Mouse (Mus musculus) heart, adult 11 months (tissue): ENCODE data around the gene Phpt1.
"Not testable (repeated sequence)": the region's sequence is repeated elsewhere in the genome, so short reads cannot be mapped to it uniquely, and the experiment has no call there.

Source experiments
- DNase-seq: peaks from one replicate; pipeline ENCODE4 v3.0.0; 2022

Phpt1 gene

DNA sequence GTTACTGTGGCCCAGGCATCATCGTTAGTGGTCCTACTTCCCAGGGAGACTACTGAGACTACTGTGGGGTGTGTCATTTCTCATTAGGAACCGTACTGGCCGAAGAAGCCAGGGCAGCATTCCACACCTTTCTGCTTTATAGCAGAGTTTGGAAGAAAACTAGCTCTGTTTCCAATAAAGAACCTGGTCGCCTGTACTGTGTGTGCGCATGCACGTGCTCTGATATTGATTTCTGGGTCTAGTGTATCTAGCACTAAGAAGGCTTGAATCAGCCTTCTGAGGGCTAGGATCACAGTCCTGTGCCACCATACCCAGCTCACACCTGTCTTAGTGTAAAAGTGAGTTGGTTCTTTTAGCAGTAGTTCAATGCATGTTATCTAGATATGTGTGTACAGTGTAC lies 16.2 kb downstream of the Phpt1 start:
- DNase-seq = peak; percentile 81

DNA sequence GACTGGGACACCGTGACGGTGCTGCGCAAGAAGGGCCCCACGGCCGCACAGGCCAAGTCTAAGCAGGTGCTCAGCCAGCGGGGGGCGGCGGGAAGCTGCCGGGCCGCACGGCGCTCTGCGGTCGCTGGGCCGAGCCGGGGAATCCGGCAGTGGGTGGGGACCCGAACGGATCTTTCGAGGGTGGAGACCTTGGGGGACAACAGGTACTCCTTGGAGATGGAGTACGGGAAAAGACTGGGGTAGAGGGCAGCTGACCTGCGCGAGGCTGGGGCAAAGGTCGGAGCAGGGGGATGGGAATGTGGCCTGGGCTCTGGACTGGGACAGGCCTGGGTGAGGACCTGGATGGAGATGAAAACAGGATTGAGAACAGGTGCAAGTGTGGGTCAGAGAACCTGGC lies 17.1 kb downstream of the Phpt1 start:
- DNase-seq = no peak

DNA sequence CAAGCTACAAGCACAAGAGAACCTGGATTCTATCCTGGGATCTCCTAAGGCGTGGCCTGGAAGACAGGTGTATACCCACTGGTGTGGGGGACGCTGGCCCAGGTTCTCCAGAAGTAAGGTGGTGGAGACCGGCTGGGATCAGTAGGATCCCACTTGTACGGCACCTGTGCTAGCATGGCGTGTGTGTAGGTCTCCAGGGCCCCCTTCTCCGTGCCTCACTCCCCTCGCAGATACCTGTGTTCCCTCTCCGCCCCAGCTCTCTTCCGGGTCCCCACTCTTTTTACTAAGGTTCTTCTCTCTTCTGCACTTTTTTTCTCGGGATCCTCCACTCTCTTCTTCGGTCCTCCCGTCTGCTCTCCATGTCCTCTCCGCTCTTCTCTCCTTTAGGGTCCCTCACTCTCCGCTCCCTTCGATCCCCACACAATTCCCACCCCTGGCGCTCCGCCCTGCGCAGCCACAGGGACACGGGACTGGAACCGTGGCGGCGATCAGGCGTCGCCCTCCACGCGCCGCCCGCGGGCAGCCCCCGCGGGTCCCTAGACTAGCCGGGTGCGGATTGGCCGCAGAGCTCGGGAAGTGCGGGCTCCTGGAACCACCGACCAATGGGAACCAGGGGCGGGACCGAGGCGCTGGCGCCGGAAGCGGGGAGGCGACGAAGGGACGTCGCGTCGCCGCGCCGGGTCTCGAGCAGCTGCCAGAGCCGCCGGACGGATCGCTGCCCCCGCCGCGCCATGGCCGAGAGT lies 17.6 kb downstream of the Phpt1 start, which contains the start of gene Edf1:
Gene Edf1, plus strand, starts transcription at position 627 of the 743 bp plus-strand sequence.
- peak; percentile 100 for DNase-seq

DNA sequence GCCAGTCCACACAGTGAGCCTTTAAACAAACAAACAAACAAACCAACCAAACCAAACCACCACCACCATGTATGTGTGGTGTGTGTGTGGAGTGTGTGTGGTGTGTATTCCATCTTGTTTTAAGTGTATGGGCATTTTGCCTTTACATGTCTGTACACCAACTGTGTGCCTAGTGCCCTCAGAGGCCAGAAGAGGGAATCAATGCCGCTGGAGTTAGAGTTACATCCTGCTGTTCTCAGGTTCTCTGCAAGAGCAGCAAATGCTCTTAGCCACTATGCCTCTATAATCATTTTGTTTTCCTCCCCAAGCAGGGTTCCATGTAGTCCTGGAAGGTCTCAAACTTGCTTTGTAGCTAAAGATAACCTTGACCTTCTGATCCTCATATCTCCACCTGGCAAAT lies 18.7 kb downstream of the Phpt1 start:
- no peak for DNase-seq

DNA sequence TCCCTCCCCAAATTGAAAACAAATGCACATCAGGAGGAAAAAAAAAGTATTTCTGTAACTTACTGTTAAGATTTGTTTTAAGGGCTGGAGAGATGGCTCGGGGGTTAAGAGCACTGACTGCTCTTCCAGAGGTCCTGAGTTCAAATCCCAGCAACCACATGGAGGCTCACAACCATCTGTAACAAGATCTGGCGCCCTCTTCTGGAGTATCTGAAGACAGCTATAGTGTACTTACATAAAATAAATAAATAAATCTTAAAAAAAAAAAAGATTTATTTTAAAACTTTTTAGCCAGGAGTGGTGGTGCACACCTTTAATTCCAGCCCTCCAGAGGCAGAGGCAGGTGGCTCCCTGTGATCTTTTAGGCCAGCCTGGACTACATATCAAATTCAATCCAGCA lies 19.5 kb downstream of the Phpt1 start:
- not testable (repeated sequence) for DNase-seq

DNA sequence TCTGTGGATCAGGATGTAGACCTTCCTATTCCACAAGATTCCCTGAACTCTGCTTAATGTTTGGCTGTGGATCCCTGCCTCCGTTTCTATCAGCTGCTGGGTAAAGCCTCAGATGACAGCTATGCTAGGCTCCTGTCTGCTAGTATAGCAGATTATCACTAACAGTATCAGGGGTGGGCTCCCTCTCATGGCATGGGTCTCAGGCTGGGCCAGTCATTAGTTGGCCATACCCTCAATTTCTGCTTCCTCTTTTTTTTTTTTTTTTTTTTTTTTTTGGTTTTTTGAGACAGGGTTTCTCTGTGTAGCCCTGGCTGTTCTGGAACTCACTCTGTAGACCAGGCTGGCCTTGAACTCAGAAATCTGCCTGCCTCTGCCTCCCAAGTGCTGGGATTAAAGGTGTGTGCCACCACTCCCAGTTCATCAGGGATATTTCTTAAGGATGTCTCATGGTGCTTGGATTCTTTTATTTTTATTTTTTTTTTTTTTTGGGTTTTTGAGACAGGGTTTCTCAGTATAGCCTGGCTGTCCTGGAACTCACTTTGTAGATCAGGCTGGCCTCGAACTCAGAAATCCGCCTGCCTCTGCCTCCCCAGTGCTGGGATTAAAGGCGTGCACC lies 21.7 kb downstream of the Phpt1 start:
- not testable (repeated sequence) for DNase-seq

DNA sequence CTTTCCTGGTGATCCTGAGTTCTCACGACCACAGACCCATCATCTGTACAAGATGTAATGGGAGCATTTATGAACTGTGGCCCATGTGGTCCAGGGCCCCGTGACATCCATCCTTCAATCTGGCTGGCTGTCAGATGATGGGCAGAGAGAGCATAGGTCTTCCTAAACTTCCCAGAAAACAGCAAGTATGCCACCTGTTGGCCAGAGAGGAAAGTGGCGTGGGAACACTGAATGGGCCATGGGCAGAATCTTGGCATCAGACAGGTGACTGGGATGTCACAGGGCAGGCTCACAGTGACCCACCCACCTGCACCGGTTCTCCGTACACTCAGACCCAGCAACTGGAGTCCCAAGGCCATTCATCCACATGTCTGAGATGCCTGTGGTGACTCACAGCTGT lies 23.8 kb downstream of the Phpt1 start:
- peak; percentile 95 for DNase-seq

DNA sequence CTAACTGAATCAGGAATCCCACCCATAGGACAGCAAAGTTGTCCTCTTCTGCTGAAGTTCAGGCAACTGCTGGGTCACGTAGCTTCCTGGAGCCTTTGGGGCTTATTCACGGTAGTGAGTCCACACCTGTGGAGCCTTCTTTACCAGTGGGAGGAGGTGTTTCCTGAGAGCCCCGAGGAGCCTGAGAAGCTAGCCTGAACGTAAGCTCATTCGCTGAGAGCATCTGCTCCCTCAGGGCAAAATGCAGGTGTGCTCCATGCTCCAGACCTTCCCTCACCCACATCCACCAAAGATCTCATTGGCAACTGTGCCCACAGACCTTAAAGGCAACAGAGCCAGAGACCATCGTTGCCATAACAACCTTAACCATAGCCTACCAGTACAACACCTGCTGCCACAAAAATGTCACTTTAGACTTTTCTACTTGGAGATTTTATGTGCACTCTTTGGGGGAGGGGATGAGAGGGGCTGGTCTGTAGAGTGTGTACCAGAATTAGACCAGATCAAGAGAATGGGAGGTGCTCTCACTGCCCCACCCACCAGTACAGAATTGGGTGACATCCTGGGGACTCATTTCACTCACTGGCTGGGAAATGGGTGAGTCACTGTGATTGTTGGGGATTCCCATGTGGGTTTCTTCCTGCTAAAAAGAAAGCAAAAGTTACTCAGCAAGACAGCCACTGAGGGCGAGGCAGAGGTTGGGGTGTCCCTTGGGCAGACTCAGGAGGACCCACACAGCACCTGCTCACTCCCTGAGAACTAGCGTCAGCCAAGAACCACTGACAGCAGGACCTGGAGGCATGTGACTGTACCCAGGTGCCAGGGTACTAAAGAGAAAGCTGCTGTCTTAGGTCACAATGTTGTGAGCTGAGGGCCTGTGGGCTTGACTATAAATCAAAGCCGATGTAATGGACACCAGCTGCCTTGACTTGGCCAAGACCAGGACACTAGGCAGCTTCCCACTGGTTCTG lies 25.7 kb downstream of the Phpt1 start:
- DNase-seq = peak; percentile 96

DNA sequence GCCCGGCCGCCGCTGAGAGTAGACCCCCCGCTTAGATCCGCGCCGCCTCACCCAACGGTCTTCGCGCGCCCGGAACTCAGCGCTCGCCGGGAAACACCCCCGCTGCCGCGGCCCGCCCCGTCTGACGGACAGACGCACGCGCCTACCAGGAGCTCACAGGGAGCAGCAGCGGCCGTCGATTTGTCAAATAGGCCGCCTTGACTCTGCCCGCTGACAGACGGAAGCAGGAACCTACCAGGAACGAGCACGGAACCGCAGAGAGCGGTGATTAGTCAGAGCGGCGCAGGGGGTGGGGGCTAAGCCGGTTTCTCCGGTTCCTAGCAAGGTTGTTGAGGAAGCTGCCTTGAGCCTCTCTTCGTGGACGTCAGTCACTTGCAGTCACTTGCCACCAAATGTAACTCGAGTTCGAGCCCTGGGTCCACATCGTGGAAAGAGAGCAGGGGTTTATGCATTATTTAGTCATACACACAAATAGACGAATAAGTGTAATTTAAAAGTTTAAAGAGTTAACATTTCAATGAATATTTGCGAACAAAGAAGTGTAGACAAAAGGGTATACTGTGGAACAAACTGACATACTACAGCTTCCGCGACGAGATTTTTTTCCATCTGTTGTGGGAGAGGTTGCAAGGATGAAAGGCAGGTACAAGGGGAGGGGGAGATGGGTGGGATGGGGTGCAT lies 28.1 kb downstream of the Phpt1 start, which contains the start of gene Traf2:
Gene Traf2, minus strand, starts transcription at position 130 of the 681 bp plus-strand sequence.
- DNase-seq = peak; percentile 100

DNA sequence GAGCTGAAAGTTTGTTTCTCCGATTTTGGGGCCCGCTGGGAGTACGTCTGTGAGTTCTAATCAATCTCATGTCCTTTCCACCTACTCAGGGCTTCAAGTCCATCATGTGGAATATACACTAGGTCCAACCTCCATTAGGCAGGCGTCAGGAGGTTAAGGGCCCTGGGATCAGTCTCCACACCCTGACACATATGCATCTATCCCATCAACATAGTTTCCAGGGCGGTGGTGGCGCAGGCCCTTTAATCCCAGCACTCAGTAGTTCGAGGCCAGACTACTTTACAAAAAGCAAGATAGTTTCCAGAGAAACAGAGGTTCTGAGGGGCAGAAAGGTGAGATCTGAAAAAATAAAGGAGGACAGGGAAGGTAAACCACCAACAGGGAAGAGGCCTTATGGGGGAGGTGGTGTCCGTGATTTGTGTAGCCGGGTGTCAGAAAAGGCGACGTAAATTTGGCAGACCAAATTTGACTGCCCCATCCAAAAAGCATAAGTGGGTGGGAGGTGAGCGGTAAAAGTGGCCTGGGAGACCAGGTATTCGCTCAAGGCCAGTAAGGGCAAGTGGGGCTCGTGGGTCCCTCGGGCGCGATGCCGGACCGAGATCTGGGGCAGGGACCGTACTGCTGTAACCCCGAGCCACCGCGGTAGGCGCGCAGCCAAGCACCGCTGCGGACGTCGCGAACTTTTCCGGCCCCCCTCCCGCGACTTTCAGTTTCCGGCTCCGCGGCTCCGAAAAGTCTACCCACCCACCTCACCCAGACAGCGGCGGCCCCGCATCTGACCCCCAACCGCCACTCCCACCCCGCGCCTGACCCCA lies 28.8 kb downstream of the Phpt1 start:
- peak; percentile 90 for DNase-seq

DNA sequence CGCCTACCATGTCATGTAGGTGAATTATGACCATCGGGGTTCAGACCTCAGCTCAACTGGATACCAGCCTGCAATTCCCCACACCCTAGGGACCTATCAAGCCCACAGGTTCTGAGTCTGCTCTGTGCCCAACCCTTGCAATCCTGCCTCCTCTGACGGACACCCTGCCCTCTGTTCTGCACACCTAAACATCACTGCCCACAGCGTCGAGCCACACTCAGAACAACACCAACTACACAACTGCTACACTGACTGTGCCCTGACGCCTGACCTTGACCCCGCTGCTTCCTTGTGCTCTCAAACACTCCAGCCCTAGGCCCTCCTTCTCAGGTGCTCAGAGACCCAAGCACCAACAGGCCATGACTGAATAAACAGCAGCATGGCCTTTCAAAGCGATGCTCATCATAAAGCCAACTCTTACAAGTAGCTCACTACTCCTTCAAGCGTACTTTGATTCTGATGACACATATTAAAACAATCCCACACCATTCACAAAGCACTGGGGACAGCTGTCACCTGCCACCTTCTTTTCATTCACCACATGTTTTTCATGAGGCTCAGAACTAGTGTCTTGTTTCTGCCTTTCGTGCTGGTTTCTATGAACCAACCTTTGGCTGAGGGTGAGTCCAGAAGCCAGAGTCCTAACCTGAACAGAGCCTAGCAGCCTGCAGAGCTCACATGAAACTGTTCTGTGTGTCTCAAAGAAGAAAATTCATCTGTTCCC lies 33.2 kb downstream of the Phpt1 start:
- DNase-seq = no peak

DNA sequence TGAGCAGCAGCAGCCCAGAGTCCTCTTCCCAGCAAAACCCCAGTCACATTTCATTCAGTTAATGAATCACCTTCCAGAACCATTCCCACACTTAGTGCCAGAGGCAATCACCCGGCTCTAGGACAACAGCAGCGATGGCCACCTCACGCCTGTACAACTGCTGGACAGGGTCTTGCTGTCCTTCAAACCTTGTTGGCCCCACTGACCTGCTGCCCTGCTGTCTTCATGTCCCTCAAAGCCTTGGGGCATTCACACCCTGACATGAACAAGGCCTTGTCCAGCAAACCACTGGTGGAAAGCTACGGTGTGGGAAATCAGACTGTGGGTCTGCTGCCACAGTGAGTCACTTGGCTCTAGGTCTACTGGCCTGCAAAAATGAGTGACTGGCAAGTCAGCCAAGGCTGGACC lies 34.5 kb downstream of the Phpt1 start:
- DNase-seq = peak; percentile 95

DNA sequence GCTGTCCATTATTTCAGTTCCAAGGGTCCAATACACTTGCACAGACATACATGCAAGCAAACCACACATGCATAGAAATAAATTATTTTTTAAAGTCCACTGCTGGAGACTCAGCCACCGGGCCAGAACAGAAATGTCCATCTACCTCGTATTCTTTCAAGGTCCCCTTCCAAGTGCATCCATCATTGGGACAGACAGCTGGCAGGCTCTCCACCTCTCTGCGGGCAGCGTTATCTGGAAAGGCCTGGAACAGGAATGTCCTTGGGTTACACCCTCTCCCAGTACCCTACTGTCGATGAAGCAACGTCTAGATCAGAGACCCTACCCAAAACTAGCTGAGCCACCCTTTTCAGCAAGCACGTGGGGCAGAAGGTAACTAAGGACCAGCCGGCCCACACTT lies 38.5 kb downstream of the Phpt1 start:
- DNase-seq = no peak

DNA sequence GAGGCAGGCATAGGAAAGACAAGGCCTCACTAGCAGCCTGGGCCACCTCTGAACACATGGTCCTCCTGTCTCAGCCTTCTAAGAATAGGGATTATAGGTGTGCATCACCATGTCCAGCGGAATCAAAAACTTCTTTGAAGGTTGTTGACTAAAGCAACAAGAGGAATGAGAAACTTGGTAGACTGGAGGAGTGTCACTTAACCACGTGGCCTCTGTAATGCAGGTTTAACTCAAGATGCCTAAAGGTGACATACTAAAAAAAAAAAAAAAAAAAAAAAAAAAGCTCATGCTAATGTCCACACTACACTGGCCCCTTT lies 40.2 kb downstream of the Phpt1 start:
- DNase-seq = no peak

DNA sequence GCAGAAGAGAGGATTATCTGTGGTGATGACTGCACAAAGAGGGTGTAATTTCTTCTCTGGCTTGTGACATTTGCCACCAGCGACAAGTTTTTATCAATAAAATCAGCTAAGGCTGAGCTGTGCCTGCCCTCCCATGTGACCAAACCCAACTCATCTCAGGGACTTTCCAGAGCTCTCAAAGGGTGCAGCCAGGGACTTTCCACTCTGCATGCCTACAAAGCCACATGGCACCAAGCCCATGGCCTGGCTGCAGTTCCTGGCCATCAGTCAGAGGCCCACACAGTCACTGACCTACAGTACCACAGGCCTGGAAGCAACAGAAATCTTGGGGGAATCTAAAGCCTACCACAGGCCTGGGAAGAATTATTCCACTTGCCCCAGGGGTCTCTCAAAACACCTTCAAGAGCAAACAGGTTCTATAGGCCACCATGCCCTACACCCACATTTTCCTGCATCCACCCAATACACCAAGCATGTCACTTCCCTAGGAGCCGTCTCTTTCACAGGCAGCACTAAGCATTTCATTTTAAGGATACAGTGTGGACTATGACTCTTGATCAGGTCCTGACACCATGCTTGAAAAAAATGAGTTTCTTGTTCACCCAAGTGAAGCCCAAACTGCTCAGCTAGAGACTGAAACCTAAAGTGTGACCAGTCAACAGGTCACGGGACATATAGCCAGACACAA lies 40.7 kb downstream of the Phpt1 start:
- peak; percentile 99 for DNase-seq

DNA sequence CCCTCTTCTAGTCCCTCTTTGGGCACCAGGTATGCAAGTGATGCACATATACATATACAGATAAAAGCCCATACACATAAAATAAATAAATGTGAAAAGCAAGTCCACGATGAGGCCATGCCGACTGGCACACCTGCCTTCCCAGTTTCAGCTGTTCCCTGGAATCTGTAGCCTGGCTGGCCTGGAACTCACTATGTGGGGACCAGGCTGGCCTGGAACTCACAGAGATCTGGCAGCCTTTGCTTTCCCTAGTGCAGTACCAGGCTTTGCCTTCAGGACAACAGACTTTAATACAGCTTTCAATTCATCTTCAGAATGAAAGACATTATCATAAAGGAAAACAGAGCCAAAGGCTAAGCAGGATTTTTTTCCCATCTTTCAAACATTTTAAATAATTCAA lies 41.3 kb downstream of the Phpt1 start:
- no peak for DNase-seq

DNA sequence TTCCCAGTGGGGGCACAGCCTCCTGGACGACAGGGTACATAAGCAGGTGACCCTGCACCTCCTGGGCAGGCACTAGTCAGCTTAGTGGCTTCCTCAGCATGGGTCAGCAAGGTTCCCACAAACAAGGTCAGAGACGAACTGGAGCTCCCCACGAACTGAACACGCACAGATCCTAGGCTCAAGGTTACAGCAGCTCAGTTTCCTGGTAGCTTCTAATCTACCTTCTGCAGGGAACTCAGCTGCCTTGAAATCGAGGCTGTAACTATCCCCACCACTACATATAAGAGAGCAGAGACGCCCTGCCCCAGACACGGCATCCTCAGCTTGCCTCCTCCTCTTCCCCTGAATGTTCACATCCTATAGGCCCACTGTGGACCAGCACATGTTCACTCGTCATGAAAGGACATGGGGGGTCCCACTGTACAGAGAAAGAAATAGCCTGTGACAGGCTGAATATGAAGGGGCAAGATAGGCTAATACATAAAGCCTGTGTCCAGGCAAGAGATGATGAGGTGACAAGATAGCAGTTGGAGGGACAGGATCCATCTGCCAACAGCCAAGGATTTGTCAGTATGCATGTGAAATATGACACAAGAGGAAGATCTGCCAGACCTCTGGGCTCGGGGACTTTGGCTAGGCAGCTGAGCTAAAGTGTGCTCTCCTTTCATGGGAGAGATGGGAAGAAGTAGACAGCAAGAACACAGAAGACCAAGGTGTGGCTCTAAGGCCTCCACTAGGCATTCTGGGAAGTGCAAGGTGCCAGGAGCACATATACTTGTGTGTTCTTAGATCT lies 48.3 kb downstream of the Phpt1 start:
- no peak for DNase-seq
